Mouse (Mus musculus): ENCODE results near the gene Robo1. TPM values are rescaled to one million over a fixed set of nuclear protein-coding genes. Genes with fewer than 3 reads are reported as not detected.

The Robo1 gene
- polyA plus RNA-seq, 1 experiment from 2014 or later: 41.4 TPM

DNA sequence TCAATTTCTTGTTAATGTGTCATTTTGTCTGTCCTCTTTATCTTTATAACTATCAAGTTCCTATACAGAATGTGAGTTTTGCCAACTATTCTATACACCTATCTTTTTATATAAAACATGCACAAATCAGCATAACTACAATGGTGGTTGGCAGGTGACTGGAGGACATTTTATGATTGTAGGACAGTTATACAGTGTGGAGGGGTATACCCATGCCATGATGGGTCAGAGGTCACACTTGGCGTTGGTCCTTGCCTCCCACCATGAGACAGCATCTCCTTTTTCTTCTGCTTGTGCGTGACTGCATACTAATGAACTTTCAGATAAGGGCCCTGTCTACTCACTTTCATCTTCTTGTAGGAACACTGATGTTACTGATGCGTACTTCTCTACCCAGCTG is 427.5 kb downstream of the Robo1 start:
- H3K27me3 ChIP-seq (ENCODE audit: control insufficient read depth, insufficient read depth, low read length): no peaks in the 10 kb centered on the region
- no peak overlapping the region for H3K4me2 ChIP-seq (ENCODE audit: low read depth, low read length, severe bottlenecking)
- ATAC-seq (replicated peaks; ENCODE audit: low FRiP score) (no peak), DNase-seq (ENCODE audit: low spot score) (no peak)
- H3K4me3 ChIP-seq (ENCODE audit: low read depth, low read length): no peak overlapping the region
- no peaks in the 10 kb centered on the region for H3K9me3 ChIP-seq (ENCODE audit: control insufficient read depth, low read length)
- H3K36me3 ChIP-seq (ENCODE audit: control insufficient read depth, insufficient read depth, low read length): no peaks in the 10 kb centered on the region
- 91% methylated on average over 3 of the region's 3 CpGs for WGBS
- H3K9ac ChIP-seq (ENCODE audit: low read length): no peak overlapping the region
- no peak overlapping the region for H3K27ac ChIP-seq (ENCODE audit: low read depth, low read length)
- no peaks in the 10 kb centered on the region for H3K4me1 ChIP-seq (replicated peaks; ENCODE audit: control insufficient read depth, insufficient read depth, low read length)

DNA sequence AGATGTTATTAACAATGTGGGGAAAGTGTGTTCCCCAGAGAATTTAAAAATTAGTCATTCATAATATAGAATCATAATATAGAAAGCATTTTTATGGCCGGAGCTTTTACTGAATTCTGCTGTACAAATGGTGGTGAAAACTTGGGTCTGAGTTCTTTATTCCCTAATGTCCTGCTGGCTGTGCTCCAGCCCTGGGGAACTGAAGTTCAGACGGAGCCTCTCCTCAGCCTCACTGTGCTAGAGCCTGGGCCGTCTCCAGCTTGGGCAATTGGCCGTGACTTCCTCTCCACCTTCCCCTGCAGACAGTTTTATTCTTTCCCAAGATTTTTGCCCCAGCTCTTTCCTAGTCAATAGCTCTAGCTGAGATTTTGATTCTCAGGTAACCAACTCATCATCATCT is 429.0 kb downstream of the Robo1 start:
- no peak overlapping the region for H3K4me3 ChIP-seq (ENCODE audit: low read depth, low read length)
- no peak overlapping the region for H3K9ac ChIP-seq (ENCODE audit: low read length)
- no peak overlapping the region for H3K4me2 ChIP-seq (ENCODE audit: low read depth, low read length, severe bottlenecking)
- H3K27ac ChIP-seq (ENCODE audit: low read depth, low read length): no peak overlapping the region
- H3K36me3 ChIP-seq (ENCODE audit: control insufficient read depth, insufficient read depth, low read length): no peaks in the 10 kb centered on the region
- no peak for DNase-seq (ENCODE audit: low spot score)
- ATAC-seq (replicated peaks; ENCODE audit: low FRiP score): no peak
- H3K27me3 ChIP-seq (ENCODE audit: control insufficient read depth, insufficient read depth, low read length): no peaks in the 10 kb centered on the region
- H3K9me3 ChIP-seq (ENCODE audit: control insufficient read depth, low read length): no peaks in the 10 kb centered on the region; the same call in 1 of the 2 replicates
- WGBS: 74% methylated on average over 4 of the region's 4 CpGs
- H3K4me1 ChIP-seq (replicated peaks; ENCODE audit: control insufficient read depth, insufficient read depth, low read length): no peaks in the 10 kb centered on the region

DNA sequence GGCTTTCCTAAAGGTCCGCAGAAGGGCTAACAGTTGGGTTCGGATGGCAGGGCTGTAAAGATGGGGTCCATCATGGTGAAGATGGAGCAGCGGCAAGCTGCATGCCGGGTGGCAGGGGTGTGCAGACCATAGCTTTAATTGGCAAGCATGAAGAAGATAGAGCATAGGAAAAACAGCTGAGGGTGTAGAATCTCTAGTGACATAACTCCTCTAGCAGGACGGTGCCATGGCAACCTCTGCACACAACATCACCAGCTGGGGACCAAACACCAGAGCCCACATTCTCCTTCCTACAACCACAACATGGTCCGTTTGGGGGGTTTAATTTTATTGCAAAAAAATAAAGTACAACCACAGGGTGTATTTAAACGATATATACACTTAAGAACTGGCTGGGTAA is 432.1 kb downstream of the Robo1 start:
- Histone ChIP-seq H3K36me3 (ENCODE audit: control insufficient read depth, insufficient read depth, low read length) (peaks cover 2% of the 10 kb centered on the region; the same call in 1 of the 2 replicates), H3K27ac (ENCODE audit: low read depth, low read length) (no peak overlapping the region), H3K4me1 (replicated peaks; ENCODE audit: control insufficient read depth, insufficient read depth, low read length) (no peaks in the 10 kb centered on the region), H3K9me3 (ENCODE audit: control insufficient read depth, low read length) (no peaks in the 10 kb centered on the region; the same call in 1 of the 2 replicates), H3K9ac (ENCODE audit: low read length) (no peak overlapping the region), H3K4me2 (ENCODE audit: low read depth, low read length, severe bottlenecking) (no peak overlapping the region), H3K4me3 (ENCODE audit: low read depth, low read length) (no peak overlapping the region), H3K27me3 (ENCODE audit: control insufficient read depth, insufficient read depth, low read length) (no peaks in the 10 kb centered on the region)
- 91% methylated on average over 7 of the region's 7 CpGs for WGBS
- no peak for ATAC-seq (replicated peaks; ENCODE audit: low FRiP score)
- DNase-seq (ENCODE audit: low spot score): no peak

DNA sequence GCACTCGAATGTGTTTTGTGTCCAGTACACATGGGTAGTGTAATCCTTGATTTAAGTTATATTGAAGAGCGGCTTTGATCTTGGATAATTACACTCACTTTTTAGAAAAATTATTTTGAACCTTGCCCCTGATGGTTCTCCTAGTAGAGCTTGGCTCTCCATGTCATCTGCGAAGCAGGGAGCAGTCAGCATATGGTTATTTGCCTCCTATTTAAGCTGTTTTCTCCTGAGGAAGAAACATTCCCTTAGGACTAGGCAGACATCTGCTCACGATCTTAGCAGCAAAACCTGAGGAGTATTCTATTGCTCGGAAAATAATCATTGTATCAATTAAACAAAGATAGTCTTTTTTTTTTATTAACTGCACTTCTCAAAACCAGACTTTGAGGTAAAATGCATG is 439.6 kb downstream of the Robo1 start:
- Histone ChIP-seq H3K27ac (ENCODE audit: low read depth, low read length) (no peak overlapping the region), H3K9ac (ENCODE audit: low read length) (no peak overlapping the region), H3K4me2 (ENCODE audit: low read depth, low read length, severe bottlenecking) (no peak overlapping the region), H3K4me3 (ENCODE audit: low read depth, low read length) (no peak overlapping the region), H3K4me1 (replicated peaks; ENCODE audit: control insufficient read depth, insufficient read depth, low read length) (no peaks in the 10 kb centered on the region), H3K9me3 (ENCODE audit: control insufficient read depth, low read length) (no peaks in the 10 kb centered on the region), H3K27me3 (ENCODE audit: control insufficient read depth, insufficient read depth, low read length) (no peaks in the 10 kb centered on the region), H3K36me3 (ENCODE audit: control insufficient read depth, insufficient read depth, low read length) (peaks cover 2% of the 10 kb centered on the region; the same call in 1 of the 2 replicates)
- DNase-seq (ENCODE audit: low spot score) (no peak), ATAC-seq (replicated peaks; ENCODE audit: low FRiP score) (no peak)
- 81% methylated on average over 5 of the region's 5 CpGs for WGBS

DNA sequence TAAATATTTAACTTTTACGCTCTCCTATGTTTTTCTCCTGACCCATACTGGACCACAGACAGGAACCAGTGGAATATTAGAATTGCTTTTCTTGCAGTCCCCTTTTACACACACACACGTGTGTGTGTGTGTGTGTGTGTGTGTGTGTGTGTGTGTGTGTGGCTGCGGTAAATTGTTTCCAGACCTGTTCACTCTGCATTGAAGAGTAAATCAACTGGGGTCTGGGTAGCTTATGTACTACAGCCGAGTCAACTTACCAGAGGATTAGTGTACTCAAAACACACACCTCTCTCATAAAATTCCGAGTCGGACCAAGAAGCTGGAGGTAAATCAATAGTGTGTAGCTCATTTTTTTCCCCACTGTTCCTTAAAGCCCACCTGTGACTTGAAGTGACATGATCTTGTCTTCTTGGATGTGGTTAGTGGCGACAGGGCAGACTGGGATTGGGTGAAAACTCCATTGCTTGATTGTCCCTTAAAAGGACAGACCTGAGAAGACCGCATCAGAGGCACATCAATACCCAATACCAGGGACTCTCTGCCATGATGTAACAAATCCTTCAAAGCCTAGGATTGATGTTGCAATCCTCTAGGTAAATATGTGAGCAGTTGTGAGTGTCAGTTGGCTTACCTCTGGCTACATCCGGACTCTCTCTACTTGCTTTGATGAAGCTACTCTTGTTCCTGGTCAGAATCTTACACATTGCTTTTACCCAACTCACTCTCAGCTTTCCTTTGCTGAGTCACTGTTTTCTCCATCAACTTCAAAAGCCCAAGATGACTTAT is 457.2 kb downstream of the Robo1 start:
- DNase-seq (ENCODE audit: low spot score) (no peak), ATAC-seq (replicated peaks; ENCODE audit: low FRiP score) (no peak)
- Histone ChIP-seq H3K4me2 (ENCODE audit: low read depth, low read length, severe bottlenecking) (no peak overlapping the region), H3K9me3 (ENCODE audit: control insufficient read depth, low read length) (no peaks in the 10 kb centered on the region), H3K36me3 (ENCODE audit: control insufficient read depth, insufficient read depth, low read length) (no peaks in the 10 kb centered on the region), H3K9ac (ENCODE audit: low read length) (no peak overlapping the region), H3K4me1 (replicated peaks; ENCODE audit: control insufficient read depth, insufficient read depth, low read length) (no peaks in the 10 kb centered on the region; the same call in 1 of the 2 replicates), H3K4me3 (ENCODE audit: low read depth, low read length) (no peak overlapping the region), H3K27ac (ENCODE audit: low read depth, low read length) (no peak overlapping the region), H3K27me3 (ENCODE audit: control insufficient read depth, insufficient read depth, low read length) (no peaks in the 10 kb centered on the region)
- 90% methylated on average over 9 of the region's 9 CpGs for WGBS

DNA sequence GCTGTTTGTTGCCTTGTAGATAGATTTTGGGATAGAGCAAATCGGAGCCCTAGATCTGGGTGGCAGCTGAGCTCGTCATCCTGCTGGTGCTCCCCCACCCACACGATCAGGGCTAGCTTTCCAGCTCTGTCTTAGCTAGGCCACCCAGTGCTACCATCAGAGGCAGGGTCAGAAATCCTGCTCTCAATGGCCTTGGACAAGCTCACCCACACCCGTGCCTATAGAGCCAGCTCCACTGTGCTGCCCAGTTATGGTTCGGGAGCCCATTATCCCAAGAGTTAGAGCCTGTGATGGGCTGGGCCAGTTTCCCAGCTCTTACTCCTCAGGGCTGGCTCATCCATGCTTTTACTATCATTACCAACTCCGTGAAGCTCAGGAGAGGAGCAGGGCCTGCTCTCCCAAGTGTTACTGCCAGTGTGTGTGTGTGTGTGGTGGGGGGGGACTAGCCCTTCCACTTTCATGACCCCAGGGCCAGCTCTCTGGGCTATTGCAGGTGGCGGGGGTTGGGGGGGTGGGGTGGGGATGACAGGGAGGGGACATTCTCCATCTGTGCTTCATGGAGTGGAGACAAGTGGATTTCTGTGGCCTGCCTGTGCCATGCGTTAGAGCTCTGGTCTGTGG is 461.2 kb downstream of the Robo1 start:
- no peak overlapping the region for H3K4me2 ChIP-seq (ENCODE audit: low read depth, low read length, severe bottlenecking)
- WGBS: 76% methylated on average over 8 of the region's 8 CpGs
- H3K27me3 ChIP-seq (ENCODE audit: control insufficient read depth, insufficient read depth, low read length): no peaks in the 10 kb centered on the region
- peaks cover 3% of the 10 kb centered on the region; the same call in 1 of the 2 replicates for H3K4me1 ChIP-seq (replicated peaks; ENCODE audit: control insufficient read depth, insufficient read depth, low read length)
- no peaks in the 10 kb centered on the region for H3K36me3 ChIP-seq (ENCODE audit: control insufficient read depth, insufficient read depth, low read length)
- H3K27ac ChIP-seq (ENCODE audit: low read depth, low read length): no peak overlapping the region
- no peak overlapping the region for H3K4me3 ChIP-seq (ENCODE audit: low read depth, low read length)
- ATAC-seq (replicated peaks; ENCODE audit: low FRiP score) (peak; percentile 51), DNase-seq (ENCODE audit: low spot score) (no peak)
- no peaks in the 10 kb centered on the region for H3K9me3 ChIP-seq (ENCODE audit: control insufficient read depth, low read length)
- H3K9ac ChIP-seq (ENCODE audit: low read length): no peak overlapping the region

DNA sequence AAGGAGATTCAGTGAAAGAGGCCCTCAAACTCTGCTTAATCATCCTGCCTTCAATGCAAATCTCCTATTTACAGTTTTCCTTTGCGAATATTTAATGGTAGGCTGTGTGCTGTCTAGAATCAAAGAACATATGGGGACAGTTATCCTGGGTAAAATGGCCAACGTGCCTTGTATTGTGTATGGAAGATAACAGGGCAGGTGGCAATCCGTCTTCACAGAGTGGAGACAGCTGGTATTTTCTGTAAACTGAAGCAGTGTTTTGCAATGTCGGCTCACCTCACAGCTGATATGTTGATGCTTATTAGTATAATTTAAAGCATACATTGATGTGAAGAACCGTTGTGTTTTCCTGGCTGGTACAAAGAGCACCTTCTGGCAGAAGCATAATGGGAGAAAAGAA is 464.2 kb downstream of the Robo1 start:
- 40% methylated on average over 5 of the region's 5 CpGs for WGBS
- DNase-seq (ENCODE audit: low spot score) (no peak), ATAC-seq (replicated peaks; ENCODE audit: low FRiP score) (peak; percentile 44; the same call in 1 of the 2 replicates)
- Histone ChIP-seq H3K4me1 (replicated peaks; ENCODE audit: control insufficient read depth, insufficient read depth, low read length) (peaks cover 3% of the 10 kb centered on the region; the same call in 1 of the 2 replicates), H3K9me3 (ENCODE audit: control insufficient read depth, low read length) (no peaks in the 10 kb centered on the region), H3K27me3 (ENCODE audit: control insufficient read depth, insufficient read depth, low read length) (no peaks in the 10 kb centered on the region), H3K4me3 (ENCODE audit: low read depth, low read length) (no peak overlapping the region), H3K9ac (ENCODE audit: low read length) (no peak overlapping the region), H3K4me2 (ENCODE audit: low read depth, low read length, severe bottlenecking) (no peak overlapping the region), H3K27ac (ENCODE audit: low read depth, low read length) (0 out of 2 replicates have a peak overlapping the region, but pooled peaks have one; percentile 1), H3K36me3 (ENCODE audit: control insufficient read depth, insufficient read depth, low read length) (no peaks in the 10 kb centered on the region)

DNA sequence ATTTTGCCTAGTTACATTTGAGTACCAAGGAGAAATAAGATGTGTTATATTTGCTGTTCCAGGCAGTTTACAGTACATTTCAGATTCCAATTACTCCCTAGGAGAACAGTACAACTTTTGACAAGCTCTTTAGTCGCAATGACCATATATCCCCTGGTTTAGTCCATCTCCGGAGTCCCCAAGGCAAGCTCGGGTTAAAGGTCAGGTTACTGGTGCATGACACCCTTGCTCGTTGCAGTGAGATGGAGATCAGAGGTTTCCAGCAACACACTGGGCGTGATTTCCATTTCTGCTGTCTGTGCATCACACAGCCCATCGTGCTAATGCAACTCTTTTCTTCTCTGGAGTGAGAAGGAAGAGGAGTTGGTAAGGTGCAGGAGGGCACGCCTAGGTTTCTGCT is 464.9 kb downstream of the Robo1 start:
- ATAC-seq (replicated peaks; ENCODE audit: low FRiP score): no peak
- no peak overlapping the region for H3K4me2 ChIP-seq (ENCODE audit: low read depth, low read length, severe bottlenecking)
- WGBS: 30% methylated on average over 7 of the region's 7 CpGs
- no peak overlapping the region for H3K27ac ChIP-seq (ENCODE audit: low read depth, low read length)
- no peak overlapping the region for H3K4me3 ChIP-seq (ENCODE audit: low read depth, low read length)
- H3K4me1 ChIP-seq (replicated peaks; ENCODE audit: control insufficient read depth, insufficient read depth, low read length): peaks cover 3% of the 10 kb centered on the region; the same call in 1 of the 2 replicates
- H3K36me3 ChIP-seq (ENCODE audit: control insufficient read depth, insufficient read depth, low read length): no peaks in the 10 kb centered on the region
- no peaks in the 10 kb centered on the region for H3K27me3 ChIP-seq (ENCODE audit: control insufficient read depth, insufficient read depth, low read length)
- DNase-seq (ENCODE audit: low spot score): no peak
- H3K9ac ChIP-seq (ENCODE audit: low read length): no peak overlapping the region
- no peaks in the 10 kb centered on the region for H3K9me3 ChIP-seq (ENCODE audit: control insufficient read depth, low read length)

Data from forebrain, embryonic 11.5 days (tissue).